Mouse (Mus musculus) urinary bladder, postnatal 36 days (tissue): ENCODE results near the gene Gm9573.

ENCODE experiments used
- DNase-seq, 2 experiments: peaks; one replicate each; pipeline ENCODE4 v3.0.0; 2022; ENCODE audit warnings: low spot score in 2 of 2, mixed read lengths in 1 of 2

Gm9573 gene

GRCm38 (mm10) chr17:35626537-35626936 is at the start of gene Gm9573:
Gene Gm9573, minus strand, starts transcription at chr17:35626637.
- no peak for DNase-seq

- peak; percentile 69 to 88 for DNase-seq
Observed at GRCm38 (mm10) chr17:35673416-35674035, 47.1 kb upstream of the Gm9573 start, which contains the start of gene Gtf2h4. Gene Gtf2h4, minus strand, starts transcription at chr17:35673739.

DNA sequence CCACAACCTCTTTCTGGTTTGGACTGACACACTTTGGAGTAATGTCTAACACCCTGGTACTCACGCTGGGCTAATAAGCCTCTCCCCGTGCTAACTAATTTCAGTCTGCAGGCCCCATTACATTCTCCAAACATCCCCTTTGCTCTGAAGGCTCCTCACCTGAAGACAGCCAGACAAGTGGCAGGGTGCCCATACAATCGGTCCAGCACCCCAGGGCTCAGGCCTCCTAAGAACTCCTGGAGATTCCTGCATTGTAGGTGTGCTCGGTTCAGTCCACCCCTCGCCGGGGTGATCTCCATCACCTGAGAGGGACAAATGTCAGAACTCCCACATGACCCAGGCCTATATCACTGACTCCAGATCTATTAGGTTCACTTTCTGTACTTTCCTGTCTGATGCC is 46.1 kb upstream of the Gm9573 start:
- no peak for DNase-seq

DNA sequence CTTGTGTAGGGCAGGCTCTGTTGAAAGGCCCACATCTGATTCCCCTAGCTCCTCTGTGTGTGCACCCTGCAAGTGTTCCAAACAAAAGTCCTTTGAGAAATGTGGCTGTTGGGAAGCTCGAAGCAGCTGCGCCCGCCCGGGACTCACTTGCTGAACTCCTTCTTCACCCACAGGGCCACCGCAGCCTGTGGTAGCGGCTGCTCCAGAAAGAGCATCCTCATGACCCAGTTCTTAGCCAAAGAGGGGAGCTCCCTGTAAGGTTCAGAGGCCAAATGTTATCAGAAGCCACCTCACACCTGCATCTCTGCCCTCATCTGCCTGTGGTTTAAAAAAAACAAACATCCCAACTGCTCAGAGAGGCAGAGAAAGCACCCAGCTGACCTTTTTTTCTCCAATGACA is 45.4 kb upstream of the Gm9573 start:
- DNase-seq = no peak

DNA sequence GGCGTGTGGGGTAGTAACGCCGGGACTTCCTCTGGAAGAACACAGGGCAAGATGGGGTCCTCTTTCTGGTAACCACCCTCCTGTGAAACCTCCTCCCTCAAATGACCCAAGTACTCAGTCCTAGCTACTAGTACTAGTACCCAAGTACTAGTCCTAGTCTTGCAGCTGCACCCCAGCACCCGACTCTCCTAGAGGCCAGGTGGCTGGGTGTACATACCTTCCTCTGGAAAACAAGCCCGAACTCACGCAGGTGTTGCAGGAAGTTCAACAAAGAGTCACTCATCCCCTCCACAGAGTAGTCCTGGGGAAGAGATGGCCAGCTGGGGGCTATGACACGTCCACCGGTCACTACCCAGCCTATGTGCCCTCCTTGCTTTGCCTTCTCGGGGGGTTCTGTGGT is 43.3 kb upstream of the Gm9573 start:
- no peak for DNase-seq

DNA sequence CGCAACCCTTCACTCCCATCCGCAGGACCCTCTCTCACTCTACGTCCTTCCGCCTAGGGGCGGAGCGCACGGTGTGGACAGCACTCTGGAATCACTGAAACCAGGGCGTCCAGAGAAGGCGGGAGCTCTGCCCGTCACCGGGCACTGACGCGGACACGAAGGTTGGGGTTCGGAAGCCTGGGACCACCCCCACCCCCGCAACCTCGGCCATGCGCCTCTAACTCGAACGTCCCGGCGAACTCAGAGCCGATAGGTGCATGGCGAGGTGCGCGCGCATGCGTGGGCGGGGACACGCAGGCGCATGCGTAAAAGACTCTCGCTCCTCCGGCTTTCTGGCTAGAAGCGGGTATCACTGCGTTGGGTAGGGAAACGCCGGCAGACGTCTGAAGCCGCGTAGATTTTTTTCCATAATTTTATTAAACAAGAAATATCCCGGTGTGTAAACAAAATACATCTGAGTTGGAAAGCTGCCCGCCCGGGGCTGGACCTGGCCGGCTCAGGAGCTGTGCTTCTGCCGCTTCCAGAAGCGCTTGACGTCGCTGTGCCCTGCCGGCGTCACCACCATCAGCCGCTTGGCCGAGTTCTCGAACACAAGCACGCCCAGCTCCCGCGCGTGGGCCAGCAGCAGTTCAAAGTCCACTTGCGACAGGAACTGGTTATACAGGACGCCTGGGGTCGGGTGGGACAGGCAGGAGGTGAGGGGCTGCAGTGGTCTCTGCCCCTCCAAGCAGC is 41.1 kb upstream of the Gm9573 start, which contains the start of gene Vars2:
TSS of gene Vars2 (minus strand) at position 259 of the 732 bp plus-strand sequence.
- DNase-seq = peak; percentile 96

DNA sequence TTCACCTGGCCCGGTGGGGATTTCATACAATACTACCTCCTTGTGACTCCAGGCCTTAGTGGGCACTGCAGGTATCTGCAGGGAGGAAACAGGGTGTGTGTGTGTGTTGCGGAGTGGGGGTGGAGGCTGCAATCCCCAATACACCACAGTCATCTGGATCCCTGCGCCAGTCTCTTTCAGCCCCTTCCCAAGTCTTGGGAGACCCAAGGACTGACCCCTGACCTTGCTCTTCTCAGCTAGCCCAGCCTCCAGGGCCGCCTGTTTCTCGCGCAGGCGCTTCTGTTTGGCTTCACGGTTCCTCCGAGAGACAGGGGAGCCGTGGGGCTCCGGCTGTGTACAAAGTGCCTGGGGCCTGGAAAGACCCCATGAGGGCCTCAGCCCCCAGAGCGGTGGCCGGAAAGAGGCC is 40.4 kb upstream of the Gm9573 start:
- DNase-seq = no peak

DNA sequence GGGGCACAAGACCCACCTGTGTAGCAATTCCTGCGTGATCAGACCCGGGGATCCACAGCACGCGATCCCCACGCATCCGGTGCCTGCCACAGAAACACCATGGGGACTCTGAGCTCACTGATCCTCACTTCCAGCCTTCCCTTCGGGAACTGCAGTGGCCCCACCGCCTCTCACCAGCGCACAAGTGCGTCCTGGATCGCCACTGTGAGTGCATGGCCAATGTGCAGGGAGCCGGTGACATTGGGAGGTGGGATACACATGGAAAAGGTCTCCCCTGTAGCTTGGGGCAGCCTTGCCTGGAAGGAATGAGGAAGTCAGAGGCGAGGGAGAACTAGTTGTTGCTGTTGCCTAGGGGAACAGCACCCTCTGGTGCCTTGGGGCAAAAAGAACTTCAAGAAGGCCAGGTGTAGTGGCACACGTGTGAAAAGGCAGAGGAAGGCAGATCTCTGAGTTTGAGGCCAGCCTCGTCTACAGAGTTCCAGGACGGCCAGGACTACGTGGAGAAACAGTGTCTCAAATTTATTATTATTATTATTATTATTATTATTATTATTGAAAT is 39.6 kb upstream of the Gm9573 start:
- DNase-seq = peak; percentile 28 to 42

DNA sequence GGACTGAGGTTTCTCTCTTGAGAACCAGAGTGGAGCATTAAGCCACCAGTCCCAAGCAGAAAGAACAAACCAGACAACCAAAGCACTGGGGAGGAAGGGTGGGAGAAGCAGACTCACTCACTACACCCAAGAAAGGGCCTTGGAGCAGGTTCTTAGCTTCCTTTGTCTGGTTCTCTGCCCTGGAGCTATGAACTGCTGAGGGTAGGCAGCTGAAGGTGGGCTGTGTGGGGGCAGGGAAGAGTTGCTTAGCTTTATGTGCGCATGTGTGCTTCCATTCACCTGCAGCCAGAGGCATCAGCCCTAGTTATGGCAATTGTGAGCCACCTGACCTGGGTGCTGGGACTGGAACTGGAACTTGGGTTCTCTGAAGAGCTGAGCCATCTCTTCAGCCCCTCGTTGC is 26.6 kb upstream of the Gm9573 start:
- no peak for DNase-seq

- no peak for DNase-seq
Observed at GRCm38 (mm10) chr17:35649429-35649828, 23.0 kb upstream of the Gm9573 start.

DNA sequence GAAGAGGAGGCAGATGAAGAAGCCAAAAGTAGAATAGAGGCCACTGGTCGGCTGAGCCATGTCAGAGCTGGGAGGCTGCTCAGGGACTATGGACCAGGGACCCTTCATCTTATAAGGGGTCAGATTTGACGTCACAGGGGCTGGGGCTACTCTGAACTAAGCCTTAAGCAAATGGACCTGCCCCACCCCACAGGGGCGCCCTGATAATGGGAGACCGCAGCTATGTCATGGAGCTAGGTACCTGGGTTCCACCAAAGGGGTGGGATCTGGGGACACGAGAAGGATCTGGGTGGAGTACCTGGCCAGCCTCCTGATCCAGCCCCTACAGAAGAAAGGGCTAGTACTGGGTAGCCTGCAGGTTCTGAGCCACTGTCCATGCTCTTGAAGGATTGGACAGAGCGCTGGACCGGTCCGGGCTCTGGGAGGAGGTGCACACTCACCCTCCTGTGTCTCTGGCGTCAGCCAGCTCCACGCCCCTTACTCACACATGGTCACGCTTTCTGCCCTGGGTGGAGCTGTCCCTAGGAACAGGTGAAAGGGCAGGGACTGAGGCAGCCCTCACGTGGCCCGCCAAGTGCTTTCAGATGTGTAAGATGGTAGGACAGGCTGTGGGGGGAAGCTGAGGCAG is 17.3 kb upstream of the Gm9573 start, which contains the start of gene Mucl3:
TSS of gene Mucl3 (minus strand) at position 87 of the 628 bp plus-strand sequence.
- DNase-seq = no peak

DNA sequence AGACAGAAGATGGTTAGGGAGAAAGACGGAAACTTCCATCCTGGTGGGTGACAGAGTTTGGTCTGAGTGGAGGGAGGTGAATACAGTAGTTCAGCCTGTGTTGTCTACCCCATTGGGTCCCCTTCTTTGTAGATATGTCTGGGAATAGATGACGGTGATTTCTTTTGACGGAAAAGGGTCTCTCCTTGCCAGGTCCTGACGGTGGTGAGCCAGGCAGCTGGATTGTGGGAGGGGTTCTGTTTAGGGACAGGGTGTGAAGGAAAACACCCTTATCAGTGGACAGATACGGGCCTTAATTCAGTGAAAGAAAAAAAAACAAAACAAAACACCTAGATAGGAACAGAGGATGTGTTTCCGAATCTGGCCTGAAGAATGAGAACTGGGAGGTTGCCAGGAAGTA is 12.9 kb upstream of the Gm9573 start:
- DNase-seq = no peak

DNA sequence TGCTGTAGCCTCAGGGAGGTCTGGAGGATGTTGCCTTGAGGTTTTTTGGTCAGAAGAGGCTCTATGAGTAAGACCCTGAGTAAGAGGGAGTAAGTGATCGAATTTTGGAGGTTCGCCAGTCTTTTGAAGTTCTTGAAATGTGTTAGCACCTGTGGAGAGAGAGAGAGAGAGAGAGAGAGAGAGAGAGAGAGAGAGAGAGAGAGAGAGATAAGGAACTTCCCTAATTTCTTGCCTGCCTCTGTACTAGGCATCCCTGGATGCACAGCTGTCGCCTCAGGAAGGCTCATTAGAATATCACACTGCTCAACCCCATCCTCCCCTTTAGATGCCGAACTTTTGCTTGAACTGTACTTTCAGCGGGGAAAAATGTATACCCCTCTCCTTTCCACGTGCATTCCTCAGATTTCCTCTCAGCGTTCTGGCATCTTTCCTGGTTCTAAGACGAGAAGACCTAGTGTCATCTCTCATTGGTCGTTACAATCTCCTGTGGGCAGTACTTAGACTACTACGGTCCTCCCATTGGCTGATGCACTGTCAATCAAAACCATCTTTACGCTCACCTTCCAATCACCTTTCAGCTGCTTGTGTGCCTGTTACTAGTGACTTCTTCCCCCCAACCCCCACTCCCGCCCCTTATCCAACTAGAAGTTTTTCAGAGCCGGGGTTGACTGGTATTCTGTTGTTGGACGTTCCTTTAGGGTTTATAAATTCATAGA is 12.2 kb upstream of the Gm9573 start:
- peak; percentile 49 to 66 for DNase-seq

GRCm38 (mm10) chr17:35636363-35636762 is 9.9 kb upstream of the Gm9573 start:
- peak; percentile 18 to 36 for DNase-seq

DNA sequence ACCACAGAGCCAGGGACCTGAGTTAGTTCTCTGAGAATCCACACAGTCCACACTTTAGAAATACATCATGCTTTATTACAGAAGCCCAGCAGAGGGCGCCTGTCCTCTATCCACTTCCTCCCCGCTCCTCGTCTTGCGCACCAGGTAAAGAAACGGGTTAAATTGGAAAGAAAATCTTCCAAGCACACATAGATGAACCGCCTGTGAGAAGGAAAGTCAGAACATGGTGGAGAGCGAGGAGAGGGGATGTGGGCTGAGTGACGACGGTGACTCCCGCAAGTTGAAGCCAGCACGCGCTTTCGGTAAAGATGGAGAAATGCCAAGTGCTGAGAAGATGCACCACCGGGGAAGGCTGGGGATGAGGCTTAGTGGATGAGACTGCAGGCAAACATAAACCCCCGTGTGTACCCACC is 9.3 kb upstream of the Gm9573 start:
- peak; percentile 54 to 58 for DNase-seq

GRCm38 (mm10) chr17:35635202-35635601 is 8.8 kb upstream of the Gm9573 start:
- no peak for DNase-seq

DNA sequence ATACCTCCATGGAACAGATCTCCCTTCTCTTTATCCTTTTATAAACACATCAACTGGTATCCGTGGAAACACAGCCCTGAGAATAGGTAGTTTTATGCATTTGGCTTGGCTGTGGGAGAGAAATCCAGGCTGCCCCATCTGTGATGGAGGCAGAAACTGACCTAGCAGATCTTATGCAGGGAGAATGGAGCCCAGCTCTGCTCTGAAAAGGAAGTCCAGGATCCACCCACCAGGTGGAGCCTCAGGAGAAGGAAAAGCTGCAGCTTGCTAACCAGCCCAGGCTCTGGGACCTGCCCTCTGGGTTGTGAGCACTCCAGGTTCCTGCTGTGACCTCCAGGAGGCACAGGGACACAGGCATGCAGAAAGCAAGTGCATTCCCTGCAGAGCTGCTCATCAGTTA is 7.6 kb upstream of the Gm9573 start:
- no peak for DNase-seq

- no peak for DNase-seq
Observed at GRCm38 (mm10) chr17:35617127-35617526, 9.3 kb downstream of the Gm9573 start.

- DNase-seq = no peak
Observed at GRCm38 (mm10) chr17:35601736-35602354, 24.6 kb downstream of the Gm9573 start.

DNA sequence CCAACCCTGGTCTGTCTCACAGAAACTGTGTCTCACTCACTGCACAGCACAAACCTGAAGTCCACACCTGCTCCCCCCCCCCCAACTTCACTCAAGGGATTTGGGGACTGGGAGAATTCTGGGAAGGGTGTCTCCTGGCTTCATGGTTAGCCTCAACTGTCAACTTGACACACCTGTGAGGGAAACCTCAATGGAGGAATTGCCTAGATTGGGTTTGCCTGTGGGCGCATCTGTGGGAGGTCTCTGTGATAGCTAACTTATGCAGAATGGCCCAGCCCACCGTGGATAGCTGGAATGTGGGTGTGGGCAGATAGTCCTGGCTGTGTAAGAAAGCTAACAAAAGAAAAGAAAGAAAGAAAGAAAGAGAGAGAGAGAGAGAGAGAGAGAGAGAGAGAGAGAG is 25.2 kb downstream of the Gm9573 start, which contains the start of gene Sfta2:
TSS of gene Sfta2 (plus strand) at position 301 of the 400 bp plus-strand sequence.
- no peak for DNase-seq

DNA sequence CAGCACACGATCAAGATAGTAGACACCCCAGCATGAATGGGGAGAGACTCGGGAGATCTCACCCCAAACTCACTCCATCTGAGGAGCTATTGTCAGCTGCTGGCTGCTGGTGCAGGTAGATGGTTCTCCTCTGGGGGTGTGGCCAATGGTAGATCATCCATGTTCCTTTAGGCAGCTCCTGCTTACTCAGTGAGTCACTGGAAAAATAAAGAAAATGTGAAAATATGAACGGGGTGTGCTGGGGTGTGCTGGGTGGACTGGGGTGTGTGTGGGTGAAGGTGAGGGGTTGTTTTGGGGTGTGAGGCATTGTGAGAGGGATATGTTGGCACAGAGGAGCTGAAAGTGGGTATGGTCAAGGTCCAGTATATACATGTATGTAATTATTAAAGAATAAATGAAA is 29.0 kb downstream of the Gm9573 start:
- DNase-seq = no peak
